Mouse (Mus musculus) forebrain, embryonic 14.5 days (tissue): Measurements from ENCODE around the gene Cldnd2. TPM values are rescaled to one million over a fixed set of nuclear protein-coding genes. Genes with fewer than 3 reads are reported as not detected.
A peak's percentile ranks its signal among the peaks of the same experiment; 100 is the strongest.

ENCODE experiments used
- ATAC-seq: fragments of 200-750 bp; cut with Nextera tagmentation; 2 replicates; pipeline ENCODE4 v1.8.0; 2017; ENCODE audit warnings: mild to moderate bottlenecking, moderate library complexity
- DNase-seq: peaks from one replicate; pipeline ENCODE4 v3.0.0-alpha.2; 2015; ENCODE audit warnings: low spot score
- H3K27ac ChIP-seq: fragments of 300-500 bp; sonication (generic); 2 replicates; pipeline ENCODE4 v1.5.1; 2014; ENCODE audit warnings: low read depth, mild to moderate bottlenecking, control low read depth, low read length, moderate library complexity
- H3K27me3 ChIP-seq: fragments of 300-500 bp; sonication (generic); replicated peaks from 2 replicates; pipeline ENCODE4 v1.6.1; 2014; ENCODE audit warnings: low read length, control low read depth, mixed read lengths; ENCODE audit not compliant: control insufficient read depth, insufficient read depth
- H3K36me3 ChIP-seq: fragments of 300-500 bp; sonication (generic); 2 replicates; pipeline ENCODE4 v1.6.1; 2014; ENCODE audit warnings: low read length, control low read depth; ENCODE audit not compliant: control insufficient read depth, insufficient read depth
- H3K4me1 ChIP-seq: fragments of 300-500 bp; sonication (generic); 2 replicates; pipeline ENCODE4 v1.6.1; 2014; ENCODE audit warnings: antibody characterized with exemption, low read length, control low read depth; ENCODE audit not compliant: control insufficient read depth, insufficient read depth
- H3K4me2 ChIP-seq: fragments of 300-500 bp; sonication (generic); 2 replicates; pipeline ENCODE4 v1.6.1; 2014; ENCODE audit warnings: mild to moderate bottlenecking, control low read depth, low read length
- H3K4me3 ChIP-seq: fragments of 300-500 bp; sonication (generic); 2 replicates; pipeline ENCODE4 v1.5.1; 2014; ENCODE audit warnings: low read depth, low read length, control low read depth
- H3K9ac ChIP-seq: fragments of 300-500 bp; sonication (generic); 2 replicates; pipeline ENCODE4 v1.6.1; 2014; ENCODE audit warnings: mild to moderate bottlenecking, low read length, control low read depth, moderate library complexity
- H3K9me3 ChIP-seq: fragments of 300-500 bp; sonication (generic); replicated peaks from 2 replicates; pipeline ENCODE4 v1.6.1; 2016; ENCODE audit warnings: low read length, control low read depth, mixed read lengths; ENCODE audit not compliant: control insufficient read depth
- WGBS: fragments of 180-500 bp; shearing (Covaris S2); extraction: QIAGEN DNeasy Blood & Tissue Kit; methylation state at CpG from one replicate; pipeline ENCODE4 v1.1.7; 2014; 5-methylcytosine and 5-hydroxymethylcytosine counted together
- polyA plus RNA-seq: library from polyadenylated mRNA; unstranded; fragments of >200 nt; fragmentation: Nextera tagmentation; extraction: Ambion mirVana; gene quantifications from 2 replicates; pipeline ENCODE4 v1.2.1, GENCODE M21; 2014

Gene Cldnd2
- polyA plus RNA-seq, 1 experiment from 2014 or later = not detected

GRCm38 (mm10) chr7:43453599-43454355, 13.2 kb downstream of the Cldnd2 start:
- Histone ChIP-seq H3K36me3 (peaks cover 40% of the 10 kb centered on the region), H3K9me3 (no peaks in the 10 kb centered on the region), H3K4me2 (no peak overlapping the region), H3K27ac (no peak overlapping the region), H3K27me3 (no peaks in the 10 kb centered on the region), H3K9ac (no peak overlapping the region), H3K4me1 (no peaks in the 10 kb centered on the region), H3K4me3 (no peak overlapping the region)
- no peak for DNase-seq
- ATAC-seq = no peak
- WGBS = 90% methylated on average over 14 of the region's 14 CpGs

DNA sequence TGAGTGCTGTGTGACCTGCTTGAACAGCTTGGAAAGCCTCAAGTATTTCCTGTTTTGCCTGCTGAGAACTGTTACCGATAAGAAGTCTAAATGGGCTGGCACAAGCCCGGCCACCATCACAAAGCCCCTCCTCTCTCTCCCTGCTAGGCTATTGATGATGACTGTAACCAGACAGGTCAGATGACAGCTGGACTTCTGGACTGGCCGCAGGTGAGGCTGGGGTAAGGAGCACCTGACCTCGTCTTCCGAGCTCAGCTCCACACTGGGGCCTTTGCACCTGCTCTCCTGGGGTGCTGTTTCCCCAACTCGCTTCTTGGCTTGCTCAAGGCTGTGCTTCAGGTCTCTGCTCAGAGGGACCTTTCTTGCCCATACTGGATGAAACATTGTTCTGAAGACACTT, 13.8 kb downstream of the Cldnd2 start:
- no peak for DNase-seq
- no peak overlapping the region for H3K4me3 ChIP-seq
- H3K9ac ChIP-seq = no peak overlapping the region
- H3K36me3 ChIP-seq = peaks cover 40% of the 10 kb centered on the region
- no peak overlapping the region for H3K27ac ChIP-seq
- H3K9me3 ChIP-seq = no peaks in the 10 kb centered on the region
- WGBS = 93% methylated on average over 6 of the region's 6 CpGs
- no peaks in the 10 kb centered on the region for H3K4me1 ChIP-seq
- H3K4me2 ChIP-seq = no peak overlapping the region
- no peak for ATAC-seq
- H3K27me3 ChIP-seq = no peaks in the 10 kb centered on the region

GRCm38 (mm10) chr7:43462851-43463250, 22.3 kb downstream of the Cldnd2 start, which contains the start of gene Vsig10l:
Gene Vsig10l, plus strand, starts transcription at chr7:43463151.
- ATAC-seq = no peak
- Histone ChIP-seq H3K9me3 (no peaks in the 10 kb centered on the region), H3K36me3 (no peaks in the 10 kb centered on the region), H3K9ac (no peak within 1 kb of the TSS), H3K4me3 (no peak within 1 kb of the TSS), H3K4me2 (no peak within 1 kb of the TSS), H3K4me1 (no peaks in the 10 kb centered on the region; the same call in 1 of the 2 replicates), H3K27ac (no peak within 1 kb of the TSS), H3K27me3 (peaks cover 9% of the 10 kb centered on the region)
- no peak for DNase-seq
- 65% methylated on average over 4 of the region's 4 CpGs for WGBS

DNA sequence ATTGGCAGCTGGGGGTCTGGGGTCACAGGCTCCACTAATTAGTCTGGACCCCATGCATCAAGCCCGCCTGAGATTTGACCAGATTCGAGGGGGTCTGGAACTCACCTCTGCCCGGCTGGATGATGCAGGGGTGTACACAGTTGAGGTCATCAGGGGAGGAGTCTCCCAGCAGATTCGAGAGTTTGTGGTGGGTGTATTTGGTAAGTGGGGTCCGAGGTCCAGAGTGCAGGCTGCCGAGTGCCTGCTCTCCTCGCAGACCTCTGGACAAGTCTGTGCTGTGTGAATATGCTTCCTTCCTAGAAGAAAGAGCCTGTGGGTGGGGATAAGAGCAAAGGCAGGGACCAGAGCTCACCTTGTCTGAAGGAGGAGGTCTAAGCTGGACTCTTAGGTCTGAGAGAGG, 23.4 kb downstream of the Cldnd2 start:
- Histone ChIP-seq H3K4me1 (no peaks in the 10 kb centered on the region; the same call in 1 of the 2 replicates), H3K4me3 (no peak overlapping the region), H3K27ac (no peak overlapping the region), H3K4me2 (no peak overlapping the region), H3K36me3 (no peaks in the 10 kb centered on the region), H3K27me3 (peaks cover 9% of the 10 kb centered on the region), H3K9me3 (no peaks in the 10 kb centered on the region), H3K9ac (no peak overlapping the region)
- 81% methylated on average over 7 of the region's 7 CpGs for WGBS
- DNase-seq (no peak), ATAC-seq (no peak)

DNA sequence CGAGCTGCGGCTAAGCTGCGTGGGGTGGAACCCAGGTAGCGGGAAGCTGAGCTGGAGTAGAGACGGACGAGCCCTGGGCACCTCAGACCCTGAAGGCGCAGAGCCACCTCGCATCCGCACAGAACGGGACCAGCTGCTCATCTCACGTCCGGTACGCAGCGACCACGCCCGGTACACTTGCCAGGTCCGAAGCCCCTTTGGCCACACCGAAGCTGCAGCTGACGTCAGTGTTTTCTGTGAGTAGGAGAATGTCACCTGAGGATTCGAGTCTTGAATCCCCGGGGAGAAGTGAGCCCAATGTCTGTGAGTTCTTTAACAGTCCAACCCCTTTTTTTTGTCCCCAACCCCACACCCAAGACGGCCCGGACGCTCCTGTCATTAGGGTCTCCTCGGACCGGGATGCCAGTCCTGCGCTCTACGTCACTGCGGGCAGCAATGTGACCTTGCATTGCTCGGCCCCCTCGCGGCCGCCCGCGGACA, 24.3 kb downstream of the Cldnd2 start:
- Histone ChIP-seq H3K27me3 (peaks cover 9% of the 10 kb centered on the region), H3K4me2 (peak overlapping the region; percentile 73), H3K27ac (no peak overlapping the region), H3K4me3 (peak overlapping the region; percentile 36), H3K9me3 (no peaks in the 10 kb centered on the region), H3K9ac (peak overlapping the region; percentile 51), H3K36me3 (no peaks in the 10 kb centered on the region), H3K4me1 (no peaks in the 10 kb centered on the region; the same call in 1 of the 2 replicates)
- ATAC-seq = peak; percentile 8
- 10% methylated on average over 35 of the region's 35 CpGs for WGBS
- DNase-seq = peak; percentile 50

DNA sequence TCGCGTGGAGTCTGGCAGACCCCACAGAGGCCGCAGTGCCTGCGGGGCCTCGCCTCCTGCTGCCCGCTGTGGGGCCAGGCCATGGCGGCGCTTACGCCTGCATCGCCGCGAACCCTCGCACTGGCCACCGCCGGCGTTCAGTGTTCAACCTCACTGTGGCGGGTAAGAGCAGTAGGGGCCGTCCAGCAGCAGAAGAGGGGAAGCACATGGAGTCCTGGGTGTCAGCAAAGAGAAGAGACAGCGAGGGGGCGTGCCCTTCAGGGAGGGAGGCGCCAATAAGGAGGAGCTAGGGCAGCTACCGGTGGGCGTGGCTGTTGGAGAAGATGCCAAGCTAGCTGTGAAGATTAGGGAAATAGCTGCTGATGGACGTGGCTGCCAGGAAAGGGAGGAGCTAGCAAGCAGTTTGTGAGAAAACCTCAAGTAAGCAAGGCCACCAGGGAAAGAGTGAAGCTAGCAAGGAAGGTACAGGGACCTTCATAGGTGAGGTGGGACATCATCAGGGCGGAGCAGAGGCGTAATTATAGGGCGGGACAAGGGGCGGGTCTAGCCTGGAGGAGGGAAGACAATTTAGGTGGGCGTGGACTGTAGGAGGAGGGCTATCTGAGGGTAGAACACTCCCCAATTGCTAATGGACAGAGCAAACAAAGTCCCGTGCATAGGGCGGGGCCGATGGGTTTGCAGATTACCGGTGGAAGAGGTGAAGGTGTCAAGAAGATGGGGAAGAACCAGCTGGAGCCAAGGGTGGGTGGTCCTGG, 24.9 kb downstream of the Cldnd2 start:
- peak; percentile 92 for DNase-seq
- H3K27ac ChIP-seq = no peak overlapping the region
- 1% methylated on average over 33 of the region's 33 CpGs for WGBS

GRCm38 (mm10) chr7:43466099-43466694, 25.6 kb downstream of the Cldnd2 start:
- H3K27me3 ChIP-seq = peaks cover 9% of the 10 kb centered on the region

More for the DNA sequence above, 24.9 kb downstream of the Cldnd2 start:
- no peaks in the 10 kb centered on the region; the same call in 1 of the 2 replicates for H3K4me1 ChIP-seq
- no peaks in the 10 kb centered on the region for H3K36me3 ChIP-seq
- no peaks in the 10 kb centered on the region for H3K9me3 ChIP-seq
- H3K9ac ChIP-seq = peak overlapping the region; percentile 51
- peaks cover 9% of the 10 kb centered on the region for H3K27me3 ChIP-seq
- H3K4me2 ChIP-seq = peak overlapping the region; percentile 73
- H3K4me3 ChIP-seq = peak overlapping the region; percentile 36
- peak; percentile 79 for ATAC-seq

DNA sequence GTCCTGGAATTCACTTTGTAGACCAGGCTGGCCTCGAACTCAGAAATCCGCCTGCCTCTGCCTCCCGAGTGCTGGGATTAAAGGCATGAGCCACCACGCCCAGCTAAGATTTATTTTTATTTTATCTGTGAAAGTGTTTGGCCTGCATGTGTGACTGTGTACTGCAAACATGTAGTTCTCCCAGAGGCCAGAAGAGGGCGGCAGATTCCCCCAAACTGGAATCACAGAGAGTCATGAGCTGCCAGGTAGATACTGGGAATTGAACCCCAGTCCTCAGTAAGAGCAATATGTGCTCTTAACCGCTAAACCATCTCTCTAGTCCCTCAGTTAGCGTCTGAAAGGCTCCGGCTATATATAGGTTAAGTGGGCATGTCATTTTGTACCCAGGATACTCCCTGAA, 29.8 kb downstream of the Cldnd2 start:
- no peak overlapping the region for H3K4me2 ChIP-seq
- H3K9me3 ChIP-seq = no peaks in the 10 kb centered on the region
- WGBS = 39% methylated on average over 8 of the region's 8 CpGs

More at GRCm38 (mm10) chr7:43466099-43466694, 25.6 kb downstream of the Cldnd2 start:
- Histone ChIP-seq H3K4me1 (no peaks in the 10 kb centered on the region; the same call in 1 of the 2 replicates), H3K4me3 (peak overlapping the region; percentile 36), H3K36me3 (no peaks in the 10 kb centered on the region), H3K9me3 (no peaks in the 10 kb centered on the region), H3K4me2 (peak overlapping the region; percentile 73), H3K27ac (no peak overlapping the region), H3K9ac (peak overlapping the region; percentile 49)
- peak; percentile 82 for DNase-seq
- WGBS = 1% methylated on average over 33 of the region's 33 CpGs
- peak; percentile 60 for ATAC-seq

More for the DNA sequence above, 29.8 kb downstream of the Cldnd2 start:
- Histone ChIP-seq H3K36me3 (peaks cover 16% of the 10 kb centered on the region), H3K9ac (no peak overlapping the region), H3K27me3 (no peaks in the 10 kb centered on the region; the same call in 1 of the 2 replicates), H3K27ac (no peak overlapping the region), H3K4me1 (no peaks in the 10 kb centered on the region; the same call in 1 of the 2 replicates), H3K4me3 (no peak overlapping the region)
- ATAC-seq = no peak
- peak; percentile 48 for DNase-seq
